Mouse (Mus musculus): ENCODE data around the gene Prr7. TPM values are rescaled to one million over a fixed set of nuclear protein-coding genes. Genes with fewer than 3 reads are reported as not detected.

Gene Prr7
- polyA plus RNA-seq, 1 experiment from 2014 or later: 1.1 TPM

DNA sequence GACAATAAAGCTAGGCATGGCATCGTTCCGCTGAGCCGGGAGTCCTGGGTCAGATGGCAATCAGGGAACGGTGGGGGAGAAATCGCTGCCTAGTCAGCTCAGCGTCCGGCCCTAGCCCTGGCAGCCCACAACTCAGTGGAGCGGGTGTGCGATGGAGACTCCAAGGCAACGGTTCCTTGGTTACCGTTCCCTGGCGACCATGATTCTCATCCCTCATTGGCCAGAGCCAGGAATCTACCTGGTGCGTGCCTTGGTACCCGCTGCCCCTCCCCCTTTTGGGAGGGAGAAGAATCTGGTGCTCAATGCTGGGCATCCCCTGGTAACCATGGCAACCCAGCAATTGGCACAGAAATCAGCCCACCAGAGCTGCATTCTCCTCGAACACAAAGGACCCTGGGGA is 19.5 kb downstream of the Prr7 start:
- 12% methylated on average over 15 of the region's 15 CpGs for WGBS
- peaks cover 48% of the 10 kb centered on the region for H3K36me3 ChIP-seq
- H3K27ac ChIP-seq: peak overlapping the region; percentile 99
- H3K4me3 ChIP-seq: peak overlapping the region; percentile 98
- H3K9me3 ChIP-seq (replicated peaks): no peaks in the 10 kb centered on the region
- H3K9ac ChIP-seq: peak overlapping the region; percentile 59
- peak; percentile 72 for ATAC-seq (ENCODE audit: low FRiP score)
- H3K4me1 ChIP-seq: peaks cover 49% of the 10 kb centered on the region
- H3K4me2 ChIP-seq (replicated peaks): peak overlapping the region; percentile 96
- H3K27me3 ChIP-seq: no peaks in the 10 kb centered on the region

DNA sequence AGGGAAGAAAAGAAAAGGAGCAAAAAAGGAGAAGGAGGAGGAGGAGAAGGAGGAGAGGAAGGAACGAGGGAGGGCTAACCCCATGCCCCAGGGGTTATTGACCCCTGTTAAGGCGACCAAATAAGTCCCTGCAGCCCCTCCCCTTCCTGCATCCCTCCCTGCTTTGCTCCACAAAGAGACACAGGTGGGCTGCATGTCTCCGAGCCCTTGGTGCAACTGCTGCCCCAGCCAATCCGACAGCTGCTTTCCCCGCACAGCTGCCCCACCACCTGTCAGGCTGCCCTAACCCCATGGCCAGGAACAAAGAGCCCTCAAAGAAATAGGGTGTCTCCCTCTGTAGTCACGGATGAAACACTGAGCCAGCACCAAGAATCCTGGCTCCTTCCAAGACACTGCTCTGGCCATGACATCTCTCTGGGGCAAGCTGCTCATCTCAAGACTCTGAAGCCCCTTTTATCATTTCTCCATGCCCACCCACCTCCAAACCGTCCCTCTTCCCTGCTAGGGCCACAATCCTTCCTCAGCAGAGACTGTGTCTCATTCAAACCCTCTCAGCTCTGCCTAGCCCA is 20.5 kb downstream of the Prr7 start:
- H3K9ac ChIP-seq: peak overlapping the region; percentile 100
- H3K4me1 ChIP-seq: peaks cover 49% of the 10 kb centered on the region
- 17% methylated on average over 6 of the region's 7 CpGs for WGBS
- ATAC-seq (ENCODE audit: low FRiP score): no peak
- H3K4me2 ChIP-seq (replicated peaks): peak overlapping the region; percentile 96
- H3K36me3 ChIP-seq: peaks cover 38% of the 10 kb centered on the region
- H3K27ac ChIP-seq: peak overlapping the region; percentile 99
- H3K4me3 ChIP-seq: peak overlapping the region; percentile 98
- no peaks in the 10 kb centered on the region for H3K9me3 ChIP-seq (replicated peaks)
- no peaks in the 10 kb centered on the region for H3K27me3 ChIP-seq

DNA sequence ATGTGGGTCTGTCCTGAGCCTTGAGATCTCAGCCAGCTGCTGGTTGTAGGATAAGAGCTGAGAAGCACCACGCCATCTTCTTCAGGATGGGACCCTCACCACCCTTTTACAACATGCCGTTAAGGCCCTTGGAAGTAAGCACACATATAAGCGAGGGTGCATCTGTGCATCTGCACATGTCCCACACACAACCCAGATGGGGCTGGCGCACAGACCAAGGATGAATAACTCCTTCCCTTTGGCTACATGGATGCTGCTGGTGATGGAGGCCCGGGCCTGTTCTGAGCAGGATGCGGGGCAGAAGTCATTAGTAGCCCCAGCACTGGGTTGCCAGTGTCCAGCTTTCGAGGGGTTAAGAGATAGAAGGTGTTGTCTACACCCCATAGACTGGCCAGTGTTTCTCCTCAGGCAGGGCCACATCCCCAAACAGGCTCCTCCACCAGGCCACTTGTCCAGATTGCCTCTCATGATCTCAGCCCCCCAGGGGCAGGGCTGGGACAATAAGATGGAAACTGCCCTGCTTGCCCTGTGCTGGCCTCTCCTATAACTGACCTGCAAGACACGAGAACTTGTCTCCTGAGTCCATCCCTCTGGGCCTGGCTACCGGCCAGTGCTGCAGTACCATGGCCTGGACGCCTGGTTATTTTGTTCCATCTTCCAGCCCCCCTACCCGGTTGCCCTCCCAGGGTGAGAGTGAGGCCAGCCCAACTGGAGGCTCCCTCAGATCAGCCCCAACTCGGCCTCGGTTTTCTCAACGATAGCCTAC is 22.1 kb downstream of the Prr7 start:
- Histone ChIP-seq H3K9ac (peak overlapping the region; percentile 100), H3K4me2 (replicated peaks) (peak overlapping the region; percentile 96)
- 35% methylated on average over 14 of the region's 14 CpGs for WGBS

DNA sequence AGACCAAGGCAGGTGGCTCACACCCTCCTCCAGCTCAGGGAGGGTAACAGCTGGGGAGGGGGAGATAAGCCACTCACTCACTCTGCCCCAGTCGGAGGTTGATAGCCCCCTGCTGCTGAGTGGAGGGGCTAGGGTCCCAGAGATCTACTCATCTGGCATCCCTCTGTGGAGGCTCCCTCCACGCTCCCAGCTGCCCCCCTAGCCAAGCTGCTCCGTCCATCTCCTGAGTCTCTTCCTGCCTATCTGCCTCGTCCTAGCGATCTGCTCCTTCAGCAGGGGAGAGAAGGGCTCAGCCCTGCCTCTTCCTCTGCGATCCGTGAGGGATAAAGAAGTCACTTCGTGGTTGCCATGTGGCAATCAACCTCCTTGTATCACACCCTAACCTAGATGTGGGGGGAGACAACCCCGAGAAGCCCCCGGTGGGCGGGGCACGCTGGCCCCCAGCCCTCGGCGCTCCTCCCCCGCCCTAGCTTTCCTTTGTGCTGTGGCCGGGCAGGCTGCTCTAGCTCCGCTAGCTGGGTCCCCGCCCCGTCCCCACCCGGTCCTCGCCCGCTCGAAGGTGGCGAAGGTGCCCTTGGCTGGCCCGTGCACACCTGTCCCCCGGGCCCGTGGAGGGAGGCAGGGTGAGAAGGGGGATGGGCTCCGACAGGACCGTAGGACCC is 23.0 kb downstream of the Prr7 start:
- 0% methylated on average over 25 of the region's 29 CpGs for WGBS
- H3K4me1 ChIP-seq: peaks cover 49% of the 10 kb centered on the region
- peak; percentile 35 for ATAC-seq (ENCODE audit: low FRiP score)

More for the DNA sequence above, 22.1 kb downstream of the Prr7 start:
- no peak for ATAC-seq (ENCODE audit: low FRiP score)
- no peaks in the 10 kb centered on the region for H3K9me3 ChIP-seq (replicated peaks)
- H3K27ac ChIP-seq: peak overlapping the region; percentile 99
- H3K27me3 ChIP-seq: no peaks in the 10 kb centered on the region
- H3K4me3 ChIP-seq: peak overlapping the region; percentile 98
- H3K4me1 ChIP-seq: peaks cover 49% of the 10 kb centered on the region
- peaks cover 22% of the 10 kb centered on the region for H3K36me3 ChIP-seq

DNA sequence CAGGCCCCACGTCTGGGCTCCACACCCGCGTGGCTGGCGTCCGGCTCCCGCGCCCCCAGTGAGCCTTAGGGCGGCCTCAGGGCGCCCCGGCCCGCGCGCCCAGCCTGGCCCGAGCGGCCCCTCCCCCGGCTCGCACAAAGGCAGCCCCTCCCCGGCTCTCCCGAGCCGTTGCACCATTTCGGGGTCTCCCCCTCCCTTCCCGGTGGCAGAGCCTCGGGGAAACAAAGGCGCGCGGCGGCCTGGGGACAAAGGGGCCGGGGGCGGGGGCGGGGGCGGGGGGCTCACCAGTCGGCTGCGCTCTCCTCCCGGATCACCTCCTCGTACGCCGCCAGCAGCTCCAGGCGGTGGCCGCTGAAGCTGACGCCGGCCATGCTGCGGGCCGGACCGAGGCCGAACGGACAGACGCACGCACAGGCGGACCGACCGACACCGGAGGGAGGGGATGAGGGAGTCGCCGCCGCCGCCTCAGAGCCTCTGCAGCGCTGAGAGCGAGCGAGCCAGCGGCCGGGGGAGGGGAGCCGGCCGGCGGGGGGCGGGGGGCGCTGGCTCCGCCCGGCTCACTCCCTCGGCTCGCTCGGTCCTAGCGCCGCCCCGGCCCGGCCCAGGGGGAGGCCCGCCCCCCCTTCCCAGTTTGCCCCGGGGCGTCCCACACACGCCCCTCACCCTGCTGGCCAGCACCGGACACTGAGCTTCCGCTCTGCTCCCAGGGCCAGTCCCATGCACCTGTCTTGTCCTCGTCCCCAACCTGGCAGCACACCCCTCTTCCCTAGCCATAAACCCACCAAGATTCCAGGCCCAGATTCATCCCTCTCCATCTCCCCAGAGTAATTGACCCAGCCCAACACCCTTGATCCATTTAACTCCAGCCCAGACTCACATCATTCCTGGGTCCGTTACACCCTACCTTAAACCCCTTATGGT is 23.8 kb downstream of the Prr7 start, which contains the start of gene Dbn1:
Gene Dbn1, minus strand, starts transcription at position 534 of the 921 bp plus-strand sequence.
- H3K4me3 ChIP-seq: peak within 1 kb of the TSS; percentile 98
- H3K4me1 ChIP-seq: peaks cover 43% of the 10 kb centered on the region
- H3K27ac ChIP-seq: peak within 1 kb of the TSS; percentile 99
- peaks cover 5% of the 10 kb centered on the region for H3K36me3 ChIP-seq
- no peaks in the 10 kb centered on the region; the same call in 1 of the 2 replicates for H3K27me3 ChIP-seq
- peak within 1 kb of the TSS; percentile 96 for H3K4me2 ChIP-seq (replicated peaks)
- peak; percentile 78 for ATAC-seq (ENCODE audit: low FRiP score)
- peak within 1 kb of the TSS; percentile 100 for H3K9ac ChIP-seq
- WGBS: under 1% methylated on average over 41 of the region's 83 CpGs
- no peaks in the 10 kb centered on the region for H3K9me3 ChIP-seq (replicated peaks)

More for the DNA sequence above, 23.0 kb downstream of the Prr7 start:
- no peaks in the 10 kb centered on the region for H3K9me3 ChIP-seq (replicated peaks)
- H3K4me2 ChIP-seq (replicated peaks): peak overlapping the region; percentile 96
- H3K4me3 ChIP-seq: peak overlapping the region; percentile 98
- H3K27me3 ChIP-seq: no peaks in the 10 kb centered on the region
- H3K36me3 ChIP-seq: peaks cover 13% of the 10 kb centered on the region
- H3K9ac ChIP-seq: peak overlapping the region; percentile 100
- peak overlapping the region; percentile 99 for H3K27ac ChIP-seq

DNA sequence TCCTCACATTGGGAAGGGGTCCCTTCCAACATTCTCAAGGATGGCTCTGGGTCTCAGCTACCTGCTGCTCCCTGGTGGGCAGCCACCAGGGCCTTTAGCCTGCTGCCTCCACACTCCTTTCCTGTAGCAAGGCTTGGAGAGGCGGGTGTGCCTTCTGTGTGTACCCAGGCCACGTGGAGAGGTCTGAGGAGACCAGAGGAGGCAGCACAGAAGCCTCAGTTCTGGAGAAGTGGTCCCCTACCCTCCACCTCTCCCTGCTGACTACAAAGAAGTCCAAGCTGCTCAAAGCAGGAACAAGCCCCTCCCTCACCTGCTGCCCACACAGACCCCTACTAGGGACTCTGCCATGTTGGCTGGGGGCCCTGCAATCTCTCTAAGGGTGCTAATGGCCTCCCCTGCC is 30.2 kb downstream of the Prr7 start:
- ATAC-seq (ENCODE audit: low FRiP score): no peak

DNA sequence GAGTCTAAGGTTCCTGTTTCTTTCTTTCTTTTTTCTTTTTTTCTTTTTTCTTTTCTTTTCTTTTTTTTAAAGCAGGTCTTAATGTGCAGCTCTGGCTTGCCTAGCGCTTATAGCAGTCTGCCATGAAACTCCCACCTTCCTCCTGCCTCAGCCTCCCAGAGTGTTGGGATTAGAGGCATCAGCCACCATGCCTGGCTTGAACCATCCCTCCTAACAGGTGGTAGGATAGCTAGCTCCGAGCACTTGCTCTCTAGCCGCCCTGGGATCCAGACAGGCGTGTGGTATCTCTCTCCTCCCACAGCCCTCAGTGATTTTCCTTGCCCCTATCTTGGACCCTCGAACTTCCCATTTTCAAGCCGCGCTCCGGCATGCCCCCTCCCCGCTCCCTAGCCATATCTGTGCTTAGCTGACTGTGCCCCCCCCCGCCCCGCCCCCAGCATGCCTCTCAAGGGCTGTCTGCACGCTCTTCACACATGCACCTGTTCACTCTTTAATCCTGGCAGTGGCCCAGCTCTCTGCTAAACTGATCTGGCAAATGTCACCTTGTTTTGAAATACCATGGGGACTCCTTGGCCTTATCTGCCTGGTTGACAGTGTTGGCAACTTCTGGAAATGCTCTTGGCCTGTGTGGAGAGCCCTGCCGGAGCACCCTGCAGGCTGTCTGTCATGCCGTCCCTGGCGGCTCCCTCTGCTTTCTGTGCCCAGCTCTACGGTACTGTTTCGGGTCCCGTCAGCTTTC is 31.0 kb downstream of the Prr7 start:
- H3K4me1 ChIP-seq: peaks cover 29% of the 10 kb centered on the region
- H3K9ac ChIP-seq: peak overlapping the region; percentile 18; the same call in 1 of the 2 replicates
- no peak for ATAC-seq (ENCODE audit: low FRiP score)
- no peak overlapping the region for H3K27ac ChIP-seq
- no peak overlapping the region for H3K4me3 ChIP-seq
- H3K9me3 ChIP-seq (replicated peaks): no peaks in the 10 kb centered on the region
- H3K36me3 ChIP-seq: peaks cover 9% of the 10 kb centered on the region; the same call in 1 of the 2 replicates
- H3K27me3 ChIP-seq: no peaks in the 10 kb centered on the region; the same call in 1 of the 2 replicates
- H3K4me2 ChIP-seq (replicated peaks): no peak overlapping the region
- 24% methylated on average over 18 of the region's 18 CpGs for WGBS

More for the DNA sequence above, 30.2 kb downstream of the Prr7 start:
- H3K27ac ChIP-seq: no peak overlapping the region
- no peaks in the 10 kb centered on the region; the same call in 1 of the 2 replicates for H3K27me3 ChIP-seq
- peaks cover 9% of the 10 kb centered on the region; the same call in 1 of the 2 replicates for H3K36me3 ChIP-seq
- H3K9ac ChIP-seq: no peak overlapping the region
- H3K9me3 ChIP-seq (replicated peaks): no peaks in the 10 kb centered on the region
- 39% methylated on average over 2 of the region's 2 CpGs for WGBS
- H3K4me1 ChIP-seq: peaks cover 29% of the 10 kb centered on the region
- no peak overlapping the region for H3K4me3 ChIP-seq
- no peak overlapping the region for H3K4me2 ChIP-seq (replicated peaks)

DNA sequence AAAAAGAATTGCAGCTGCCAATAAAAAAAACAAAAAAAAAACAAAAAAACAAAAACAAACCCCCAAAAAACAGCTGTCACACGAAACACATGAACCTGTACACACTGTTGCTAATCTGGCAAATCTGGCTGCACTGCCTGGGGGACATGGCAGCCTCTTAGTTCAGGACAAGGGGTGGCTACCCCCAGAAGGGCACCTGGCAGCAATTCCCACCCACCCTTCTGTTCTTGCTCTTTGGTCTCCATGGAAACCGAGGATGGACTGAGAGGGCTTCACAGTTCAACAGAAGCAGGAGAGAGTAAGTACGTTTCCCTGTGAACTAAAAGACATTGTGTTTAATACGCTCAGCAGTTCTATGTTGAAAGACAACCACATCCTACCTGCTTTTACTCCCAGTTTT is 31.6 kb downstream of the Prr7 start:
- Histone ChIP-seq H3K9me3 (replicated peaks) (no peaks in the 10 kb centered on the region), H3K4me3 (no peak overlapping the region), H3K4me1 (peaks cover 29% of the 10 kb centered on the region), H3K9ac (no peak overlapping the region), H3K4me2 (replicated peaks) (0 out of 2 replicates have a peak overlapping the region, but pooled peaks have one; percentile 9), H3K27ac (no peak overlapping the region), H3K36me3 (peaks cover 9% of the 10 kb centered on the region; the same call in 1 of the 2 replicates), H3K27me3 (no peaks in the 10 kb centered on the region; the same call in 1 of the 2 replicates)
- WGBS: 20% methylated on average over 4 of the region's 4 CpGs
- no peak for ATAC-seq (ENCODE audit: low FRiP score)

DNA sequence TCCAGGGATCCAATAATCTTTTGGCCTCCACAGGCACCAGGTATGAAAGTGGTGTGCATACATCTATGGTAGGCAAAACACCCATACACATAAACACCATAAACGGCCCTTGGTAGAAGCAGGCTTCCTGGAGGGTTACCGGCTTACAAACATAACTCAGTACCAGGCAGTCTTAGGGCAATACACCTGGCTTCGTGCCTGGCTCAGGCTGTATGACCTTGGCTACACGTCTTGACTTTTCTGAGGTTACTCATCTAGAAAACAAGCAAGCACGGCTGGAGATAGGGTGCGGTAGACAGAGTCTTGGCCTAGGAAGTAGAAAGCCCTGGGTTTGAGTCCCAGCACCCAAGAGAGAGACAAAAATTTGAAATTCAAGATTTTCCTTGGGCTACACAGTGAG is 32.6 kb downstream of the Prr7 start:
- WGBS: 89% methylated on average over 6 of the region's 6 CpGs
- no peak for ATAC-seq (ENCODE audit: low FRiP score)

DNA sequence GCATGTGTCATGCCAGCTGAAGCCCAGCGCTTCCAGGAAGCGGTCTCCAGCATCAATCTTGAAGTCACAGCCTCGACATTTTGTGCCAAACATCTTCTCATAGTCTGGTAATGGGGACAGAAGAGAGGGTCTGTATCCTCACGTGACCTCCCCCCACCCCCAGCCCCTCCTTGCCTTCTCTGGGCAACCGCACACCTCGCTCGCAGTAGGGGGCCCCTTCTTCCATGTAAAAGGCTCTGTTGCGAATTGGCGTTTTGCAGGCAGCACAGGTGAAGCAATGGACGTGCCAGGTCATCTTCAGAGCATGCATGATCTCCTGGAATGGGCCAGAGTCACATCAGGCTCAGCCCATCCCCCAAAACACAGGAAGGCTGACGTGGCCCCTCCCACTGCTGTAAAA is 34.8 kb downstream of the Prr7 start:
- ATAC-seq (ENCODE audit: low FRiP score): no peak
- Histone ChIP-seq H3K36me3 (peaks cover 29% of the 10 kb centered on the region), H3K9ac (no peak overlapping the region), H3K27ac (no peak overlapping the region; the same call in 1 of the 2 replicates), H3K4me2 (replicated peaks) (no peak overlapping the region), H3K27me3 (no peaks in the 10 kb centered on the region), H3K9me3 (replicated peaks) (no peaks in the 10 kb centered on the region), H3K4me3 (no peak overlapping the region), H3K4me1 (peaks cover 29% of the 10 kb centered on the region)
- 59% methylated on average over 11 of the region's 11 CpGs for whole genome bisulfite sequencing

More for the DNA sequence above, 32.6 kb downstream of the Prr7 start:
- H3K27ac ChIP-seq: no peak overlapping the region
- no peak overlapping the region for H3K4me3 ChIP-seq
- H3K4me2 ChIP-seq (replicated peaks): no peak overlapping the region
- H3K27me3 ChIP-seq: no peaks in the 10 kb centered on the region; the same call in 1 of the 2 replicates
- no peak overlapping the region for H3K9ac ChIP-seq
- H3K9me3 ChIP-seq (replicated peaks): no peaks in the 10 kb centered on the region
- peaks cover 29% of the 10 kb centered on the region for H3K4me1 ChIP-seq
- peaks cover 9% of the 10 kb centered on the region; the same call in 1 of the 2 replicates for H3K36me3 ChIP-seq

DNA sequence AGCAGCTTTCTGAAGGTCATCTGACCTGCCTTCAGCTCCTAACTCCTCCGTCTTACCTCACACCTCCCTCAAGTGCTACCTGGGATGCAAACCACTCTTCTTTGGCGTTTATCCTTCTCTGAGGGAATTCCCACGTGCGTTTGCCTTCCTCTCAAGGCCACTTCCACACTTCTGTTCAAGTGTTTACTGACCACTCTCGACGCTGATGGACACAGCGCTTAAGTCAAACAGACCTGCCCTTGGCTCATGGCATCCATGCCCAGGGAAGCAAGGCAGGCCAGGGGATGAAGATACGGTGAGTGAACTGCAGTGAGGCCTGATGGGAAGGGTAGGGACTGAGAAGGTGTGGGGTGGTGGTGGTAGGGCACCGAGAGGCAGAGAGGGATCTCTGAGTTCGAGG is 36.5 kb downstream of the Prr7 start:
- ATAC-seq (ENCODE audit: low FRiP score): no peak
- no peaks in the 10 kb centered on the region for H3K27me3 ChIP-seq
- H3K9ac ChIP-seq: no peak overlapping the region
- H3K27ac ChIP-seq: no peak overlapping the region
- no peak overlapping the region for H3K4me3 ChIP-seq
- H3K4me2 ChIP-seq (replicated peaks): no peak overlapping the region
- peaks cover 16% of the 10 kb centered on the region for H3K4me1 ChIP-seq
- H3K36me3 ChIP-seq: peaks cover 44% of the 10 kb centered on the region
- 87% methylated on average over 10 of the region's 10 CpGs for WGBS
- H3K9me3 ChIP-seq (replicated peaks): no peaks in the 10 kb centered on the region
